Mouse (Mus musculus): ENCODE measurements around the gene Saa3. TPM values are rescaled to one million over a fixed set of nuclear protein-coding genes. Genes with fewer than 3 reads are reported as not detected.

The Saa3 gene
- not detected for polyA plus RNA-seq (2015; fragmentation: Illumina TruSeq; extraction: RNeasy Lipid Tissue Mini Kit (QIAGEN cat#74804); ENCODE audit: low read depth, low replicate concordance)

DNA sequence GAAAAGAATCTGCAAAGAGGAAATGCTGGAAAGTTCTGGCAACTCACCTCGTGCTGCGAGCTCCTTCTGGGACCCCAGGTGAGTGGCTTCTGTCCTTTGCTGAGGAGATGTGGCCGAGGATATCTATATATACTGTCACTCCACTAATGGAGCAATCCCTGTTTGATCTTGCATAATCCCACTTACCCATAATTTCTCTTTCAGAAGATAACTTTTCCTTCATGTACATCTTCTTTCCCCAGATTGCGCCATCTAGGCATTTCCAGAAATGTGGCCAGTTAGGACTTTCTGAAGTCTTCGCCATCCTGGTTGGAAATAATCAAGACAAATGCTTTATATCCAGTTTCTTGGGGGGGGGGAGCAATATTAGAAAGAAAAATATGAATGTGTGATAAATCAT, at the start of gene Saa3:
Gene Saa3 (minus strand): TSS at position 101 of the 400 bp plus-strand sequence.

GRCm38 (mm10) chr7:46751490-46751889, 36.0 kb upstream of the Saa3 start, which contains the start of gene Saa2:
TSS of gene Saa2 (plus strand) at chr7:46751790.

GRCm38 (mm10) chr7:46742880-46743279, 27.4 kb upstream of the Saa3 start, which contains the start of gene Saa1:
TSS of gene Saa1 (minus strand) at chr7:46742980.

DNA sequence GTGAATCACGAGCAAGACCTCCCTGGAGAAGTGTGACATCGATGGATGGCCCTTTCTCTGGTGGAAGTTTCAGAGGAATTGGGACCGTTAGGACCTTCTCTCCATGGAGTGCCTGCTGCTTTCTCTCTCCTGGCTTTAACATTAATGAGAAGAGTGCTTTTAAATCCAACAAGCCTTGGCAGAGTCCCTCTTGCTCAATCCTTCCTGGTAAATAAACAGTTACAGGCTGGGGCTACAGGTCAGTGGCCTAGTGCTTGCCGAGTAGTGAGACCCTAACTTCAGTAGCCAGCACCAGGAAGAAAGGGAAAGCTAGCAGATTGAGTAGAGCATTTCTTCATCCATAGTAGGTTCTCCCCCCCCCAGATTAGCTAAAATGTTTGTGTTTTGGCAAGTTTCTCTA, 17.0 kb upstream of the Saa3 start, which contains the start of gene Saa4:
Gene Saa4 (minus strand): TSS at position 146 of the 400 bp plus-strand sequence.

GRCm38 (mm10) chr7:46710390-46710844, 5.1 kb downstream of the Saa3 start, which contains the start of gene Saal1:
TSS of gene Saal1 (minus strand) at chr7:46710680.

GRCm38 (mm10) chr7:46672160-46672672, 43.3 kb downstream of the Saa3 start, which contains the start of gene Tph1:
TSS of gene Tph1 (minus strand) at chr7:46672537.

Other genes with a start within 250 kb of the Saa3 start
- 35.9 TPM for gene Sergef, start 75.9 kb downstream of the Saa3 start, polyA plus RNA-seq (2015; fragmentation: Illumina TruSeq; extraction: RNeasy Lipid Tissue Mini Kit (QIAGEN cat#74804); ENCODE audit: low read depth, low replicate concordance)
- gene Tph1, start 43.2 kb downstream of the Saa3 start, polyA plus RNA-seq (2015; fragmentation: Illumina TruSeq; extraction: RNeasy Lipid Tissue Mini Kit (QIAGEN cat#74804); ENCODE audit: low read depth, low replicate concordance), result 0.95 TPM
- gene Saal1, start 5.0 kb downstream of the Saa3 start, polyA plus RNA-seq (2015; fragmentation: Illumina TruSeq; extraction: RNeasy Lipid Tissue Mini Kit (QIAGEN cat#74804); ENCODE audit: low read depth, low replicate concordance), result 6.8 TPM
- gene Saa4, start 16.9 kb upstream of the Saa3 start, polyA plus RNA-seq (2015; fragmentation: Illumina TruSeq; extraction: RNeasy Lipid Tissue Mini Kit (QIAGEN cat#74804); ENCODE audit: low read depth, low replicate concordance), result not detected
- not detected for gene Saa1, start 27.3 kb upstream of the Saa3 start, polyA plus RNA-seq (2015; fragmentation: Illumina TruSeq; extraction: RNeasy Lipid Tissue Mini Kit (QIAGEN cat#74804); ENCODE audit: low read depth, low replicate concordance)
- not detected for gene Saa2, start 36.1 kb upstream of the Saa3 start, polyA plus RNA-seq (2015; fragmentation: Illumina TruSeq; extraction: RNeasy Lipid Tissue Mini Kit (QIAGEN cat#74804); ENCODE audit: low read depth, low replicate concordance)
- gene Hps5, start 80.4 kb upstream of the Saa3 start, polyA plus RNA-seq (2015; fragmentation: Illumina TruSeq; extraction: RNeasy Lipid Tissue Mini Kit (QIAGEN cat#74804); ENCODE audit: low read depth, low replicate concordance), result 14.3 TPM
- gene Gtf2h1, start 80.4 kb upstream of the Saa3 start, polyA plus RNA-seq (2015; fragmentation: Illumina TruSeq; extraction: RNeasy Lipid Tissue Mini Kit (QIAGEN cat#74804); ENCODE audit: low read depth, low replicate concordance), result 35.0 TPM
- gene Ldha, start 125.8 kb upstream of the Saa3 start, polyA plus RNA-seq (2015; fragmentation: Illumina TruSeq; extraction: RNeasy Lipid Tissue Mini Kit (QIAGEN cat#74804); ENCODE audit: low read depth, low replicate concordance), result 476 TPM
- gene Ldhc, start 145.5 kb upstream of the Saa3 start, polyA plus RNA-seq (2015; fragmentation: Illumina TruSeq; extraction: RNeasy Lipid Tissue Mini Kit (QIAGEN cat#74804); ENCODE audit: low read depth, low replicate concordance), result 0.45 TPM
- gene Tsg101, start 204.3 kb upstream of the Saa3 start, polyA plus RNA-seq (2015; fragmentation: Illumina TruSeq; extraction: RNeasy Lipid Tissue Mini Kit (QIAGEN cat#74804); ENCODE audit: low read depth, low replicate concordance), result 135 TPM
- gene Uevld, start 242.8 kb upstream of the Saa3 start, polyA plus RNA-seq (2015; fragmentation: Illumina TruSeq; extraction: RNeasy Lipid Tissue Mini Kit (QIAGEN cat#74804); ENCODE audit: low read depth, low replicate concordance), result 10.6 TPM

Measured in brain, adult 10 weeks (tissue).